Mouse (Mus musculus): ENCODE results near the gene Dio3. TPM values are rescaled to one million over a fixed set of nuclear protein-coding genes. Genes with fewer than 3 reads are reported as not detected.

Gene Dio3
- polyA plus RNA-seq, 1 experiment, result not detected

DNA sequence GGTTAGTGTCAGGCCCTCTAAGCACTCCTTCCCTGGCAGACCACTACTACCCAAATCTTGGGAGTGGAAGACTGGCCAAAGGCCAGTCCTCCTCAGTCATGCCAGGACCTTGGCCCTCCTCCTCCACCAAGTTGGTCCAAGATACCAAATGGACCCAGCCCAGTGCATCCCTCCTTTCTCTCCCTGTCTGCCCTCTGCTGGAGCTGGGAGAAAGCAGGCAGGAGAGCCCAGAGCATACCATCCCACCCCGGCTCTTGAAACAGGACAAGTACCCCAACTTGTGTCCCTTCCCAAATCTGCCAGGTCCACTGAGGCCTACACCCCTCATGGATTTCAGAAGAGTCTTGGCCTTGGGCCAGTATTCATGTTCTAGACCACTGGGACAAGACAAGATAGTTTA lies 2.8 kb upstream of the Dio3 start:
- TF ChIP-seq POLR2A (IDR thresholded peaks at IDR 0.05; ENCODE audit: low read depth, low read length) (no peak), CTCF (IDR thresholded peaks at IDR 0.05; ENCODE audit: extremely low read depth, insufficient read length, insufficient replicate concordance, low read depth, low read length) (no peak)
- no peak overlapping the region for H3K27ac ChIP-seq (ENCODE audit: insufficient read depth, low read depth, low read length)
- no peaks in the 10 kb centered on the region for H3K36me3 ChIP-seq (ENCODE audit: control insufficient read depth, insufficient read depth, low read length)
- H3K27me3 ChIP-seq (ENCODE audit: control insufficient read depth, insufficient read depth, low read length), result peaks cover 38% of the 10 kb centered on the region
- 57% methylated on average over 1 of the region's 1 CpGs for WGBS
- H3K4me1 ChIP-seq (ENCODE audit: control insufficient read depth, insufficient read depth, insufficient read length, low read length), result no peaks in the 10 kb centered on the region; the same call in 1 of the 2 replicates
- no peak overlapping the region for H3K4me3 ChIP-seq (ENCODE audit: low read depth, low read length)

DNA sequence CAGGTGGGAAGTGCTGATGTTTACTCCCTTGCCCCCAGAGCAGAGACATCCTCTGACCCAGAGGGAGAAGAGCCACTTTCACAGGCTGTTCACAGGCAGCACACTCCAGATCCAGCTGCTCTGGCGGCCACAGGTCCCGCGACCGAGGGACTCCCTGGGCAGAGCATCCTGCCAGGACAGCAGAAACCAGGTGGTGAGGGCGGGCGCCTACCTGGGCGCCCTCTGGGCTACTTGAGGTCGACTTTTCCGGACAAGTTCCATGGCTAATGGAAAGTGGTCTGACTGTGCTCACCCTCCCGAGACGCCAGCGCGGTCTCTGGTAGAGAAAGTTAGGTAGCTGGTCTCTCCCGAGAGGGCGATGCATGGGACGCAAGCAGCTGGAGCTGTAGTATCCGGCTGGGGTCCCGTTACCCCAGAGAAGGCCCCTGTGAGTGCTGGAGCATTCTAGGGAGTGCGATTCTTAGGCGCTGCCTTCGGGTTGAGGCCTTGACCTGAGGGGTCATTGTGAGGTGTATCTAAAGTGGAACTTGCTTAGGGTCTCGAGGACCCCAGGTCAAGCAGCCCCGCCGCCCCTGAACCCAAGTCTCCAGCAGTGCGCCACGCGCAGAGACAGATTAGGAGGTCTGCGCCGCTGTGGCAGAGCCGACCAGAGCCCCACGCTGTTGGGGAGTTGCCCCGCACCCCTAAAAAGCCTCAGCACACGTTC lies 1.5 kb upstream of the Dio3 start:
- Histone ChIP-seq H3K27ac (ENCODE audit: insufficient read depth, low read depth, low read length) (no peak overlapping the region), H3K4me1 (ENCODE audit: control insufficient read depth, insufficient read depth, insufficient read length, low read length) (no peaks in the 10 kb centered on the region; the same call in 1 of the 2 replicates), H3K4me3 (ENCODE audit: low read depth, low read length) (peak overlapping the region; percentile 1; the same call in 1 of the 2 replicates), H3K36me3 (ENCODE audit: control insufficient read depth, insufficient read depth, low read length) (no peaks in the 10 kb centered on the region), H3K27me3 (ENCODE audit: control insufficient read depth, insufficient read depth, low read length) (peaks cover 51% of the 10 kb centered on the region)
- TF ChIP-seq POLR2A (IDR thresholded peaks at IDR 0.05; ENCODE audit: low read depth, low read length) (no peak), CTCF (IDR thresholded peaks at IDR 0.05; ENCODE audit: extremely low read depth, insufficient read length, insufficient replicate concordance, low read depth, low read length) (no peak)
- 21% methylated on average over 33 of the region's 33 CpGs for WGBS

DNA sequence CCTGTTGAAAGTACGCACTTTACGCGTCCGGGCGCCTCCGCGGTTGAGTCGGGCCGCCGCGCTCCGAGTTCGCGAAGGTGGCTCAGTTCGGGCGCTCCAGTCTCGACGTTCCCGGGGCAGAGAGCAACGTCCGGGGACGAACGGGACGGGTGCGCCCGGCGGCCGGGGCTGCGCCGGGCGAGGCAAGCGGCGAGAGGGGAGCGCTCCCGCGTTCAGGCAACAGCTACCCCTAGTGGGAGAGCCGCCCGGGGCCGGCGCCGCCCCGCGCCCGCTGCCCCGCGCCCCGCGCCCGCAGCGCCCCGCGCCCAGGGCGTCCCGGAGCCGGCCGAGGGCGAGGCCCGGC lies 932 bp upstream of the Dio3 start:
- no peaks in the 10 kb centered on the region; the same call in 1 of the 2 replicates for H3K4me1 ChIP-seq (ENCODE audit: control insufficient read depth, insufficient read depth, insufficient read length, low read length)
- no peaks in the 10 kb centered on the region for H3K36me3 ChIP-seq (ENCODE audit: control insufficient read depth, insufficient read depth, low read length)
- peak overlapping the region; percentile 1; the same call in 1 of the 2 replicates for H3K4me3 ChIP-seq (ENCODE audit: low read depth, low read length)
- 3% methylated on average over 58 of the region's 58 CpGs for WGBS
- no peak overlapping the region for H3K27ac ChIP-seq (ENCODE audit: insufficient read depth, low read depth, low read length)
- TF ChIP-seq POLR2A (IDR thresholded peaks at IDR 0.05; ENCODE audit: low read depth, low read length) (no peak), CTCF (IDR thresholded peaks at IDR 0.05; ENCODE audit: extremely low read depth, insufficient read length, insufficient replicate concordance, low read depth, low read length) (no peak)
- H3K27me3 ChIP-seq (ENCODE audit: control insufficient read depth, insufficient read depth, low read length), result peaks cover 52% of the 10 kb centered on the region

DNA sequence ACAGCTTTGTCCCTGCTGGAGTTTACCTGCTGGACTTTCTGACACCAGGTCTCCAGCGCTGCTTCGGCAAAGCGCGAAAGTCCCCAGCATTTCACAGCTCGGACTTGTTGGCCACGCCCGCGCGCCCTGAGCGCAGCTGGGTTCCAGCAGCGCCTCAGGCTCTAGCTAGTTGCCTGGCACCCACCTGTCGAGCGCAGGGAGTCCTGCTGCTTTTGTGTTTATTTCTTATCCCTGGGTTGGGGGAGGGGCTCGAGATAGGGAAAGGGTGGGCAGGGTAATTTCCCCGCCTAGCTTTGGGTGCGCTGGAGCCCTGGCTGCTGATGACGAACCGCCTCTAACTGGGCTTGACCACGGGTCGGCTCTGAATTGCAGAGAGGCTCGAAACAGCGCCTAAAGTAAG lies 1.5 kb downstream of the Dio3 start:
- Histone ChIP-seq H3K36me3 (ENCODE audit: control insufficient read depth, insufficient read depth, low read length) (no peaks in the 10 kb centered on the region), H3K4me3 (ENCODE audit: low read depth, low read length) (no peak overlapping the region), H3K27me3 (ENCODE audit: control insufficient read depth, insufficient read depth, low read length) (peaks cover 55% of the 10 kb centered on the region), H3K4me1 (ENCODE audit: control insufficient read depth, insufficient read depth, insufficient read length, low read length) (no peaks in the 10 kb centered on the region; the same call in 1 of the 2 replicates), H3K27ac (ENCODE audit: insufficient read depth, low read depth, low read length) (no peak overlapping the region)
- no peak for TF ChIP-seq POLR2A (IDR thresholded peaks at IDR 0.05; ENCODE audit: low read depth, low read length)
- TF ChIP-seq CTCF (IDR thresholded peaks at IDR 0.05; ENCODE audit: extremely low read depth, insufficient read length, insufficient replicate concordance, low read depth, low read length), result no peak
- WGBS, result 4% methylated on average over 22 of the region's 22 CpGs

DNA sequence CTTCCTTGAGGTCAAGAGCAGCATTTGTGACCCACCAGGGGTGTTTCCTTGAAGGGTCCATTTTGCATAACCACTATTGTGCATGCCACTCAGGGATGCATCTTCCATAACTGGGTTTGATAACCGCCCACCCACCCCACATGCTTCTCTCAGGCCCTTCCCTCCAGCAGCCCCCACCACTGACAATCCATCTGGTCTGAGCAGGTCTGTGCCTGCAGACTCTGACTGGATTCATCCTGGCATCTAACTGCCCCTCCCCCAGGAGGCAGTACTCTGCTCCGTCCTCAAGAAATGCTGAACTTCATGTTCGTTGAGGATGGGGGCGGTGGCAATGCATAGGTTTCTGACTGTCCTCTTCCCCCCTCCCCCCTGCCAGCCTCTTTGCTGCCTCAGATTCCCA lies 4.9 kb downstream of the Dio3 start:
- Histone ChIP-seq H3K27ac (ENCODE audit: insufficient read depth, low read depth, low read length) (no peak overlapping the region), H3K4me3 (ENCODE audit: low read depth, low read length) (no peak overlapping the region), H3K36me3 (ENCODE audit: control insufficient read depth, insufficient read depth, low read length) (no peaks in the 10 kb centered on the region), H3K27me3 (ENCODE audit: control insufficient read depth, insufficient read depth, low read length) (peaks cover 35% of the 10 kb centered on the region), H3K4me1 (ENCODE audit: control insufficient read depth, insufficient read depth, insufficient read length, low read length) (no peaks in the 10 kb centered on the region; the same call in 1 of the 2 replicates)
- TF ChIP-seq POLR2A (IDR thresholded peaks at IDR 0.05; ENCODE audit: low read depth, low read length) (no peak), CTCF (IDR thresholded peaks at IDR 0.05; ENCODE audit: extremely low read depth, insufficient read length, insufficient replicate concordance, low read depth, low read length) (no peak)
- WGBS, result 49% methylated on average over 4 of the region's 4 CpGs

DNA sequence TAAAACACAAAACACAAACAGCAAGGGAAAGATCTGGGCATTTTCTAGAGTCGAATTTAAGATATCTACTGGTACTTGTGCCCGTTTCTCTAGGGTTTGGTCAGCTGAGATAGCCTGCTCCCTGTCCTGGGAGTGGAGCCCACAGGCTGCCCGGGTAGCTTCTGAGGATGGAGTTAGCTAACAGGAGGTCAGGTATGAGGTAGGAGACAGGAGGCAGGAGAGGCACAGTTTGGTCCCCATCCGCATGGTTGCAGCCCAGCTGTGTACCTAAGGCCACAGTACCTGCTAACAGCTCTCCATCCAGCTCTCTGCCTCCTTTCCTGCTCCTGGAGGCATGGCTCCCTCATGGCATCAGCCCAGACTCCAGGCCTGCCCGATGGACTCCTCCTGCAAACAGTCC lies 13.9 kb downstream of the Dio3 start:
- WGBS, result 79% methylated on average over 5 of the region's 5 CpGs
- Histone ChIP-seq H3K4me3 (ENCODE audit: low read depth, low read length) (no peak overlapping the region), H3K36me3 (ENCODE audit: control insufficient read depth, insufficient read depth, low read length) (no peaks in the 10 kb centered on the region), H3K27ac (ENCODE audit: insufficient read depth, low read depth, low read length) (no peak overlapping the region), H3K4me1 (ENCODE audit: control insufficient read depth, insufficient read depth, insufficient read length, low read length) (no peaks in the 10 kb centered on the region), H3K27me3 (ENCODE audit: control insufficient read depth, insufficient read depth, low read length) (no peaks in the 10 kb centered on the region)
- TF ChIP-seq POLR2A (IDR thresholded peaks at IDR 0.05; ENCODE audit: low read depth, low read length), result no peak
- TF ChIP-seq CTCF (IDR thresholded peaks at IDR 0.05; ENCODE audit: extremely low read depth, insufficient read length, insufficient replicate concordance, low read depth, low read length), result no peak

DNA sequence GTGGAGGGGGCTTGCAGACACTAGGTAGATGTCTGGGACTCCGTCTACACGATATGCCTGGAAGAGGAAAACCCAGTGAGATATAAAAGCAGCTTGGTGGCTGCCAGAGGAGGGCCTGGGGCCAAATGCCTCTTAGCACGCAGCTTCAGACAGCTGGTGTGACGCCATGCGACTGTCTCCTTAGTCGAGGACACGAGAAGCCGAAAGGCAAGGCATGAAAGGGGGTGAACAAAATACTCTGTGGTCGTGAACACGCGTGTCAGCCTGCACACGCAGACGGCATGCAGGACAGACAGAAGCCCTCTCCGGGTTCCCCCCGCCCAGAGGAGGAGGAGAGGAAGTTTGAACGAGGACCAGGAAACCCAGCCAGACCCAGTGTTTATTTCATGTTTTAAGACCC lies 16.0 kb downstream of the Dio3 start:
- H3K36me3 ChIP-seq (ENCODE audit: control insufficient read depth, insufficient read depth, low read length), result no peaks in the 10 kb centered on the region
- TF ChIP-seq POLR2A (IDR thresholded peaks at IDR 0.05; ENCODE audit: low read depth, low read length), result no peak
- no peak for TF ChIP-seq CTCF (IDR thresholded peaks at IDR 0.05; ENCODE audit: extremely low read depth, insufficient read length, insufficient replicate concordance, low read depth, low read length)
- WGBS, result 74% methylated on average over 16 of the region's 16 CpGs
- no peak overlapping the region for H3K4me3 ChIP-seq (ENCODE audit: low read depth, low read length)
- no peaks in the 10 kb centered on the region for H3K4me1 ChIP-seq (ENCODE audit: control insufficient read depth, insufficient read depth, insufficient read length, low read length)
- no peak overlapping the region for H3K27ac ChIP-seq (ENCODE audit: insufficient read depth, low read depth, low read length)
- no peaks in the 10 kb centered on the region for H3K27me3 ChIP-seq (ENCODE audit: control insufficient read depth, insufficient read depth, low read length)

All from small intestine, adult 2 months (tissue).